Mouse (Mus musculus): ENCODE measurements around the gene B230104I21Rik.
A peak's percentile ranks its signal among the peaks of the same experiment; 100 is the strongest.

Gene B230104I21Rik

DNA sequence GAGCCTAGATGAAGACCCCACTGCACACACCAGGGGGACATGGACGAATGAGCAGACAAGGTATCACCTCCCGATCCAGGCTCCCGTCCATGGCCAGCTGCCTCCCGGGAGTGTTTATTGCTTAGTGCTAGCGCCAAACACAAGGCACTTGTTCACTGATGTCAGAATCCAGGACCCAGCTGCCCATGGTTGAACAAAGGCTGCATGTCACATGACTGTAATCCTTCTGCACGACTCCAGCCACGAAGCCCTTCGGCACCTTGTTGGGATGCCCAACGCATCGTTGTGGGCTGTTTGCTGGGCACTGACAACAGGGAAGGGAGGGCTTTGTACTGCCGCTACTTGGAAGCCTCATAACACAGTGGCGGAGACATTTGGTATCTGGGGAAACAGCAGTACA lies at the start of gene B230104I21Rik:
B230104I21Rik (plus strand) TSS at position 367 of the 400 bp plus-strand sequence.
- DNase-seq: no peak

GRCm38 (mm10) chr4:154293735-154294201 lies 42.2 kb upstream of the B230104I21Rik start:
- DNase-seq: no peak

DNA sequence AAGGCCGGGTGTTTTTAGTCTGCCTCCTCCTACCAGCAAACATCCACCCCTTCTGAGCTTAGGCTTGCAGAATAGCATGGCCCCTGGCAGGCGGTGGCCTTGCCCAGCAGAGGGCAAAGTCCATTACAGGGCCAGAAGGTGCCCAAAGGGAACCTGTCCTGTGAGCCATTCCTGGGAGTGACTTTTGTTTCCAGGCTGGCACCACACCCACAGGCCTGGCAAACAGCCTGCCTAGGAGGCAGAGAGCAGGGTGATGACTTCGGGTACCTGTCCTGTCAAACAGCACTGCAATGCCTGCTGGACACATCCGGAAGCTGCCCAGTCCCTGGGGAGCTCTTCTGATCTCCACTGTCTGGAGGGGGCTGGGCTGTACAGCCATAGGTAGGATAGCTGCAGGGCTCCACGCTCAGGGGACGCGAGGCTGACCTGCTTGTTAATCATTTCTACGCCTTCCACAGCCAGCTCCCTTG lies 41.6 kb upstream of the B230104I21Rik start:
- DNase-seq: peak; percentile 51

DNA sequence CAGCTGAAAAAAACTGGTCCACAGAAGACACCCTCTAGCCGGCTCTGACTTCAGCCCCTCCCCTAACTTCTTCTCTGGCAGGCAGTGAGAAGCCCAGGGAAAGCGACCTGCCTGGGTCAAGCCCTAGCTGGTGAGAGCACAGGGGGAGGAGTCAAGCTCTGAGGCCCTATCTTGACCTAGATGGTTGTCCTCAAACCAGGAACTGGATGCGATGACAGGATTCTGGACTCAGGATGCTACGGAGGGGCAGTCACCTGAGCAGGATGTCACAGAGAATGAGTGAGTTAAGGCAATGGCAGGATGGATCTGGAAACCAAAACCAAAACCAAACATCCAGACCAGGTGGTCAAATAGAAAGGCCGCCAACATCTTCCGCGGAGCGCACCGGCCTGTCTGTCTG lies 38.2 kb upstream of the B230104I21Rik start:
- DNase-seq: peak; percentile 29

GRCm38 (mm10) chr4:154299541-154300271 lies 36.2 kb upstream of the B230104I21Rik start:
- peak; percentile 13 for DNase-seq

DNA sequence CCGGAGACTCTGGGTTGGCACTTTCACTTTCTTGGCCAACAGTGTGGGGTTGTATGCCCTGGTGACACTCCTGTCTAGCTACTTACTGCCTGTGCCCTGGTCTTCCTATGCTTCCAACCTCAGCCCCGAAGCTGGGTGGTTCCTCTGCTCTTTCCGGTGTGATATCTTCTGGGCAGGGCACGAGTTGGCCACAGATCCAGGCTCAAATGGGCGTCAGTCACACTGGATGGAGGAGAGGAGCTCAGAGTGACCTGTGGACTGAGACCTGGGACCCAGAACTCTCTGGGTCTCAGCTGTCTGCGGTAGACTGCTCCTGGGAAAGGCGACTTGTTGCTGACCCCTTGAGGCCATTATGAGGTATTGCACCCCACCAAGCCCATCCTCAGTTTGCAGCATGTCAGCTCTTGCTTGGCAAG lies 34.5 kb upstream of the B230104I21Rik start, which contains the start of gene Arhgef16:
Arhgef16 (minus strand) TSS at position 211 of the 416 bp plus-strand sequence.
- peak; percentile 36 for DNase-seq

DNA sequence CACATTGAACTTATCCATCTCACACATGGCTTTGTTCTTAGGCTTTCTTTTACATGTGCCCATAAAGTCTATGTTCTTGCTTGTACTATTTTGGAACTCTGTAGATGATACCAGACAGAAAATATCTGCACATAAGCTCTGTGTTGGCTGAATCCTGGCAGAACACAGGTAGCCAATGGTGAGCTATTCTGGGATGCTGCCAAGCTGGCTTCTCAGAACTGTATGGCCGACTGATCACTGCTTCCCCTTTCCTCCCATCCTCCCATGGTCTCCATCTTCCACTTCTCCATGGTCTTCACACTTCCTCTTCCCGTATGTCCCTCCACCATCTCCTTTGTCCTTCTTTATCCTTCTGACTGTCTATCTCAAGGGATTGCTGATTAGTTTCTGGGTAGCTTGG lies 26.8 kb upstream of the B230104I21Rik start:
- no peak for DNase-seq

- DNase-seq: no peak
Observed at GRCm38 (mm10) chr4:154310576-154311262, 25.2 kb upstream of the B230104I21Rik start.

GRCm38 (mm10) chr4:154312143-154312812 lies 23.6 kb upstream of the B230104I21Rik start:
- DNase-seq: no peak

- DNase-seq: no peak
Observed at GRCm38 (mm10) chr4:154312935-154313621, 22.8 kb upstream of the B230104I21Rik start.

GRCm38 (mm10) chr4:154313622-154313967 lies 22.3 kb upstream of the B230104I21Rik start:
- no peak for DNase-seq

- DNase-seq: no peak
Observed at GRCm38 (mm10) chr4:154325410-154325809, 10.5 kb upstream of the B230104I21Rik start.

DNA sequence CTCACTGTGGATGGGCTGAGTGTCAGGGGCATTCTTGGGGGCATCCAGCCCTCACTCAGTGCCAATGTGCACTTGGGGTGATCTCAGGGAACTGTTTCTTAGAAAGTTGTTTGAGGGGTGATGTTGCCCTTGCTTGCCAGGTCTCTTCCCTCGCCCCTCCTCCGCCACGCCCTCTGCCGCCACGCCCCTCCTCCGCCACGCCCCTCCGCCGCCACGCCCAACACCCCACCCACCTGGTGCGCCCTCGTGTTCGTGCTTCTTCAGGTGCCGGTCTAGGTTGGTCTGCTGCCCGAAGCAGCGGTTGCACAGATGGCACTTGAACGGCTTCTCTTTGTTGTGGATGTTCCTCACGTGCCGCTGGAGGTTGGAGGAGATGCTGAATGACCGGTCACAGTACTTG lies 7.5 kb upstream of the B230104I21Rik start:
- DNase-seq: no peak

DNA sequence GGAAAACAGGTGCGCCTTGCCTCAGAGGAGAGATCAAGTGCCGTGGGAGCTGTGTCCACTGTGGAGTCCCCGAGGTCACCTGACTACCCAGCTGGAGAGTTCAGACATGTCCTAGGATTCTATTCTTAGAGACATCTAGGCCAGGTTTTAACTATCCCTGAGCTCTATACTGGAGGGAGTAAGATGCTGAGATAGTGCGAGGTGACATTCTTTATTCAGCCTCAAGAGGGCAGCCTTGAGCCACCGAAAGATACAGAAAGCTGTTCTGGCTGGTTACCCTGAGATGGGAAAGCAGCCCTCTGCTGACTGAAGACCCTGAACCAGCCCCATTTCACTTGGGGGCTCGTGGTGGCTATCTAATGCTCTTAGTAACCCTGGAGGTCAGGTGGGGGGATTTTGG lies 7.1 kb upstream of the B230104I21Rik start:
- DNase-seq: peak; percentile 56

GRCm38 (mm10) chr4:154330001-154330400 lies 5.9 kb upstream of the B230104I21Rik start:
- no peak for DNase-seq

- DNase-seq: no peak
Observed at GRCm38 (mm10) chr4:154331271-154331670, 4.7 kb upstream of the B230104I21Rik start.

- no peak for DNase-seq
Observed at GRCm38 (mm10) chr4:154333300-154333699, 2.6 kb upstream of the B230104I21Rik start.

DNA sequence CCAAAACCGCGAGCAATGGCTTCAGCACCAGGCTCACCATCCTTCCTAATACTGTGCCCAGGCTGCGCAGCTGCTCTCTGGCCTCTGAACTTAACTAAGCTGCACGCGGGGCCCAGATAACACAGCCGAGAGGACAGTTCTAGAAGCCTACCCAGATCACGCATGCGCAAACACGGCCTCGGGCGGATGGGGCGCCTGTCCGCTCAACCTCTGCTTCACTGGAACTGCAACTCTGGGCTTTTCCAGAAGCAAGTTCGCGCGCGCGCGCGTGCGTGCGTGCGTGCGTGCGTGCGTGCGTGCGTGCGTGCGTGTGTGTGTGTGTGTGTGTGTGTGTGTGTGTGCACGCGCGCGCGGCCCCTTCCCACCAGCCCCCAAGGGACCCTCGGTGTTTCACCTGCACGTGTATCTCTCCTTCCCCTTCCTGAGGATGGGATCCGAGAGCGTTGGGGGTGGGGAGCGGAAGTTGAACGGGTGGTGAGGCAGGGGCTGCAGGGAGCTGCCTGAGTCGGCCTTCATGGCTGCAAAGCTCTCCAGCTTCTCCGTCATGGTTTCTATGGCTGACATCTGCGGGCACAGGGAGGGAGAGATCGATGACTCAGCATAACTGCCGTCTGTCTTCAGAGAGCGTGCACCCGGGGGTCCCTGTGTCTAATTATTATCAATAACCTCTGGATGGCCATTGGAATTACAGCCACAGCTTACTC lies 1.1 kb upstream of the B230104I21Rik start:
- peak; percentile 81 for DNase-seq

DNA sequence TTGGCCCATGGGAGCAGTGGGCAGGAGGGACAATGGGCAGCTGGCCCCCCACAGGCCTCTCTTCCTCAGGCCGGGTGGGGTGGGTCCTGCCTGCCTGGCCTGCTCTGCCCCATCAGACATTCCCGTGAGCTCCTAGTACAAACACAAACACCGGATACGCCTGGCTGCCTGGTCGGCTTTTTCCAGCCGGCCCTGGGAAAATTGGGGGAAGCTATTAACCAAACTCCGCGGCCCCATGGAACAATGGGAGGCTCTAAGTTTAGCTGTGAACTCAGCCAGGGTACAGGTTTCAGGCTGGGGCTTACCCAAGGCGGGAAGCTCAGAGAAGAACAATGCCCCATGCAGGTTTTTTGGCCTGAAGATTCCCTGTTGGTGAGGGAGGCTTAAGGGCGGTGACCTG lies 723 bp downstream of the B230104I21Rik start:
- DNase-seq: no peak

- no peak for DNase-seq
Observed at GRCm38 (mm10) chr4:154346731-154347522, 11.0 kb downstream of the B230104I21Rik start.

- DNase-seq: no peak
Observed at GRCm38 (mm10) chr4:154348197-154348786, 12.4 kb downstream of the B230104I21Rik start.

Data from liver (tissue).